Mouse (Mus musculus) megakaryocyte-erythroid progenitor cell, adult 5-6 weeks (primary cell): ENCODE results near the gene Zbtb8b. TPM values are rescaled to one million over a fixed set of nuclear protein-coding genes. Genes with fewer than 3 reads are reported as not detected.

Experiments
- ATAC-seq: replicated peaks from 2 replicates; pipeline ENCODE4 v1.8.0; 2016; ENCODE audit warnings: mild to moderate bottlenecking, inconsistent platforms; ENCODE audit not compliant: severe bottlenecking, poor library complexity, low FRiP score, low TSS enrichment
- total RNA-seq, 2 experiments: library from RNA; stranded (forward) in 1 of 2; stranded (reverse) in 1 of 2; fragments of 200-1000, 215-1000 nt in 1 of 2; fragments of >200 nt in 1 of 2; fragmentation: Nextera tagmentation in 1 of 2; gene quantifications; 2 replicates each; pipeline ENCODE4 v1.2.3; 2014 to 2017

Gene Zbtb8b
- total RNA-seq, 2 experiments from 2014 or later, result 0.05 TPM; not detected in 1

DNA sequence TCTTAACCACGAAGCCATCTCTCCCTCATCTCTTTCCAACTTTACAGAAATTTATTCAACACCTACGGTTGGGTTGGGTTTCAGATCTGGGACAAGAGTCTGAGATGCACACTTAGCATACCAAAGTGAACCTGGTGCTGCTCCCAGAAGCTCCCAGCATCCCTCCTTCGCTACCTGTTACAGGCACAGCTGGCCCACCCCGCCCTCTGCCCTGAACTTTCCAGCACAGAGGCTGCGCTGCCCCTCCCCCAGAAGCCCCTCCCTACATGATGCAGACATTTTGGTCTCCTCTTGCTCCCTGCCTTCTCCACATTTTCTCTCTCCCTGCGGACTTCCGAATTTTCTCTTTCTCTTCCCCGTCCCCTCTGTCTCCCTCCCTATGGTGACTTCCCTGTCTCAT is 59.5 kb downstream of the Zbtb8b start:
- ATAC-seq, result no peak

DNA sequence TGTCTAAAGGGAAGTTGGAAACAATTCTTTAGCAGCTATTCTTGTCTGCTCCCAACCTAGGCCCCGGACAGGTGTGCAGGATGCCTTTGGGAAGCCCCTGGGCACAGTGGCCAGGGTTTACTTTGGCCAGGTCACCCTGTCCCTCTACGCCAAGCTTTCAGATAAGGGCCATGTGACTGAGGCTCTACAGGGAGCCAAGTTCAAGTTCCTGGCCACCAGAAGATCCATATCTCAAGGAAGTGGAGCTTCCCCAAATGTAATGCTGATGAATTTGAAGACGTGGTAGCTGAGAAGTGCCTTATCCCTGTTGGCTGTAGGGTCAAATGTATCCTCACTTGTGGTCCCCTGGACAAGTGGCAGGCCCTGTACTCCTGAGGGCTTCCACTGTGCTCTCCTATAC is 60.8 kb downstream of the Zbtb8b start:
- ATAC-seq, result no peak

DNA sequence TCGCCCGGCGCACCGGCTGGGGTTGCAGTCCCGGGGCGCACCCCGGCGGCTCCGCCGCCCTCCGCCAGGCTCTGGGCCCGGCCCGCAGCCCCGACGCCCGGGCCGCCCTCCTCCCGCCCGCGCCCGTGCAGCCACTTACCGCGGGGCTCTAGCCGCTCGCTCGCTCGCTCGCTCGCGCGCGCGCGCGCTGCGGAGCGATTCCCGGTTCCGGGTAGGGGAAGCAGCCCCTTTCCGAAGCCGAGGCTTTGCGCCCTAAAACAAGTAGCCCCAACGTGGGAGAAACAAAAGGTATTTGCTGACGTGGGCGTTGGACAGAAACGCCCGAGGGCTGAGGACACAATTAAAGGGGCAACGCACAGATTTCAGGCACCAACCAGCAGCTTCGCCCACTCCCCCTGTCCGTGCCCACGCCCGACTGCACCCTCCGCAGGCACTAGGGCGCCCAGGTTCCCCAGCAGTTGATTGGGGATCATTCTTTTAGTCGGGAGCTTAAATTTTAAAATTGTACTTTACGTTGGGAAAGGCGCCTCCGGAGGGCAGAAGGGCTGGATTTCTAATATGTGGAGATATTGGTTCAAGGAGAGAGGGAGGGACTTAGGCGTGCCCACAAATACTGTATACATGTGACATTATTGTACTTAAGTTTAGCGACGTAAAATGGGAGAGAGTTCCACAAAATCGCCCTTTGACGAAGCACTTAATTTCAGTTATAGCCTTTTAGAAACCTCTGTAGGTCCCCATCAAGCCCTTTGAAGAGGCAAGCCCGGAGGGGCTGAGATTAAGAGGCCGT is 62.9 kb downstream of the Zbtb8b start, which contains the start of gene Zbtb8a:
TSS of gene Zbtb8a (minus strand) at position 516 of the 790 bp plus-strand sequence.
- ATAC-seq, result 0 out of 2 replicates have a peak, but pooled peaks have one; percentile 40

DNA sequence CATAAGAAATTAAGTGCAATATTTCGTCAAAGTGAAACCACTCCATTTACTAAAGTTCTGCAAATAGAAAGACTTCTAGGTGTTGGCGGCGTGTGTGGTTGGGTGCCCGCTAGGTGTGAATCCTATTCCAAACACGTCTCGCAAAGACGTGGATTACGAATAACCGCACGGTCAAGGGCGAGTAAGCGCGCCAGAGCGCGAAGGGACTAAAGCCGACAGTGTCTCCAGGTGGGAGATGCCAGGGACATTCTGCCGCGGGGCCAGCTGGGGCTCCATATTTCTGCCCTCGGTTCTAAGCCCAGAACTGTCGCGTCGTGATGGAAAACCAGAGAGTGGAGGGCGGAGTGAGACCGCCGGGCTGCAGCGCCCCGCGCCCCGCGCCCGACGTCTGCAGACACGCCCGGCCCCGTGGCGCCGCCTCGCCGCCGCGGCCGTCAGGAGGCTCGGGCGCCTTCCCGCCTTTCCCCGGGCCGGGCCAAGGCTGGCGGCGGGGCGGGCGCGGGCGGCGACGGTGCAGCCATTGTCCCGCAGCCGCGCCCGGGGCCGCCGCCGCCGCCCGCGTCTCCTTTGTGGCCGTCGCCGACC is 63.6 kb downstream of the Zbtb8b start:
- ATAC-seq, result no peak; the same call in 1 of the 2 replicates

DNA sequence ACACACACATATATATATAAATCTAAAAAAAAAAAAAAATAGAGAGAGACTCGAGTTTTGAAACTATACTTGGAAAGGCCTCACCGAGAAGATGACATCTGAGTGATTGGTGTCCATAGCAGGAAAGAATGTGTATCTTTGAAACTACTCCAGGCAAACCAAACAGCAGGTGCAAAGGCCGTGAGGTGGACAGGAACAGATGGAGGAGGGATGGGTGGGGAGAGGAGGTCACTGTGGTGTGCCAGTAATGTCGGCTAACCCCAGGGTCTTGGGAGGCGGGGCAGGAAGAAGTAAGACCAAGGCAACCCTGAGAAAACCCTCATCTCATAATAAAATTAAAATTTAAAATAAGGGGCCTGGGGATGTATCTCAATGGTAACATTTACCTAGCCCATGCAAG is 64.8 kb downstream of the Zbtb8b start:
- no peak for ATAC-seq

Other genes with a start within 250 kb of the Zbtb8b start
- 0.20 and 0.45 TPM in 2 replicates for gene C77080, start 179.4 kb downstream of the Zbtb8b start, total RNA-seq (2014; fragmentation: Nextera tagmentation)
- gene C77080, start 179.4 kb downstream of the Zbtb8b start, total RNA-seq (2017), result 0.11 TPM in 1 of 2 replicates, not detected in the other
- not detected in 2 replicates for gene Sync, start 153.2 kb downstream of the Zbtb8b start, total RNA-seq (2014; fragmentation: Nextera tagmentation)
- not detected in 2 replicates for gene Sync, start 153.2 kb downstream of the Zbtb8b start, total RNA-seq (2017)
- gene Rbbp4, start 105.5 kb downstream of the Zbtb8b start, total RNA-seq (2014; fragmentation: Nextera tagmentation), result 128 and 189 TPM in 2 replicates
- 92.8 and 105 TPM in 2 replicates for gene Rbbp4, start 105.5 kb downstream of the Zbtb8b start, total RNA-seq (2017)
- gene Zbtb8os, start 105.2 kb downstream of the Zbtb8b start, total RNA-seq (2014; fragmentation: Nextera tagmentation), result 26.6 and 41.9 TPM in 2 replicates
- gene Zbtb8os, start 105.2 kb downstream of the Zbtb8b start, total RNA-seq (2017), result 52.6 and 60.8 TPM in 2 replicates
- gene Zbtb8a, start 62.7 kb downstream of the Zbtb8b start, total RNA-seq (2014; fragmentation: Nextera tagmentation), result 4.4 and 6.9 TPM in 2 replicates
- 13.3 and 22.2 TPM in 2 replicates for gene Zbtb8a, start 62.7 kb downstream of the Zbtb8b start, total RNA-seq (2017)
- 36.1 and 36.3 TPM in 2 replicates for gene Bsdc1, start 20.7 kb upstream of the Zbtb8b start, total RNA-seq (2014; fragmentation: Nextera tagmentation)
- 31.3 and 52.3 TPM in 2 replicates for gene Bsdc1, start 20.7 kb upstream of the Zbtb8b start, total RNA-seq (2017)
- not detected in 2 replicates for gene Tssk3, start 50.2 kb upstream of the Zbtb8b start, total RNA-seq (2014; fragmentation: Nextera tagmentation)
- gene Tssk3, start 50.2 kb upstream of the Zbtb8b start, total RNA-seq (2017), result not detected in 2 replicates
- not detected in 2 replicates for gene Fam229a, start 50.3 kb upstream of the Zbtb8b start, total RNA-seq (2014; fragmentation: Nextera tagmentation)
- not detected in 2 replicates for gene Fam229a, start 50.3 kb upstream of the Zbtb8b start, total RNA-seq (2017)
- 29.9 and 30.4 TPM in 2 replicates for gene Marcksl1, start 72.7 kb upstream of the Zbtb8b start, total RNA-seq (2014; fragmentation: Nextera tagmentation)
- 41.4 and 48.3 TPM in 2 replicates for gene Marcksl1, start 72.7 kb upstream of the Zbtb8b start, total RNA-seq (2017)
- 136 and 147 TPM in 2 replicates for gene Hdac1, start 101.9 kb upstream of the Zbtb8b start, total RNA-seq (2014; fragmentation: Nextera tagmentation)
- gene Hdac1, start 101.9 kb upstream of the Zbtb8b start, total RNA-seq (2017), result 72.7 and 76.2 TPM in 2 replicates
- gene Lck, start 132.8 kb upstream of the Zbtb8b start, total RNA-seq (2014; fragmentation: Nextera tagmentation), result 12.7 and 12.8 TPM in 2 replicates
- 3.7 and 11.6 TPM in 2 replicates for gene Lck, start 132.8 kb upstream of the Zbtb8b start, total RNA-seq (2017)
- not detected in 2 replicates for gene Fam167b, start 137.7 kb upstream of the Zbtb8b start, total RNA-seq (2014; fragmentation: Nextera tagmentation)
- not detected in 2 replicates for gene Fam167b, start 137.7 kb upstream of the Zbtb8b start, total RNA-seq (2017)
- gene Eif3i, start 159.8 kb upstream of the Zbtb8b start, total RNA-seq (2014; fragmentation: Nextera tagmentation), result 425 and 431 TPM in 2 replicates
- gene Eif3i, start 159.8 kb upstream of the Zbtb8b start, total RNA-seq (2017), result 323 and 412 TPM in 2 replicates
- 116 and 126 TPM in 2 replicates for gene Tmem234, start 159.8 kb upstream of the Zbtb8b start, total RNA-seq (2014; fragmentation: Nextera tagmentation)
- gene Tmem234, start 159.8 kb upstream of the Zbtb8b start, total RNA-seq (2017), result 89.9 and 120 TPM in 2 replicates
- not detected in 2 replicates for gene Dcdc2b, start 173.4 kb upstream of the Zbtb8b start, total RNA-seq (2014; fragmentation: Nextera tagmentation)
- gene Dcdc2b, start 173.4 kb upstream of the Zbtb8b start, total RNA-seq (2017), result 11.0 TPM in 1 of 2 replicates, not detected in the other
- gene Iqcc, start 178.2 kb upstream of the Zbtb8b start, total RNA-seq (2014; fragmentation: Nextera tagmentation), result 26.8 and 31.8 TPM in 2 replicates
- 14.6 and 18.7 TPM in 2 replicates for gene Iqcc, start 178.2 kb upstream of the Zbtb8b start, total RNA-seq (2017)
- gene Ccdc28b, start 183.1 kb upstream of the Zbtb8b start, total RNA-seq (2014; fragmentation: Nextera tagmentation), result 31.0 and 63.2 TPM in 2 replicates
- gene Ccdc28b, start 183.1 kb upstream of the Zbtb8b start, total RNA-seq (2017), result 26.9 and 54.5 TPM in 2 replicates
- gene Txlna, start 200.2 kb upstream of the Zbtb8b start, total RNA-seq (2014; fragmentation: Nextera tagmentation), result 48.2 and 49.9 TPM in 2 replicates
- gene Txlna, start 200.2 kb upstream of the Zbtb8b start, total RNA-seq (2017), result 81.8 and 103 TPM in 2 replicates
- 36.1 and 38.6 TPM in 2 replicates for gene Kpna6, start 231.9 kb upstream of the Zbtb8b start, total RNA-seq (2014; fragmentation: Nextera tagmentation)
- gene Kpna6, start 231.9 kb upstream of the Zbtb8b start, total RNA-seq (2017), result 25.1 and 39.0 TPM in 2 replicates